Mouse (Mus musculus) kidney, postnatal 14 days (tissue): ENCODE measurements around the gene Gm20604.

ENCODE experiments used
- DNase-seq: peaks from one replicate; pipeline ENCODE4 v3.0.0; 2022; ENCODE audit warnings: mixed read lengths

Gene Gm20604

GRCm38 (mm10) chr12:102705216-102705871 lies 53.1 kb downstream of the Gm20604 start:
- DNase-seq: peak; percentile 91

- DNase-seq: peak; percentile 79
These were observed 53.8 kb downstream of the Gm20604 start, which contains the start of gene Itpk1 for GRCm38 (mm10) chr12:102704457-102705198. Itpk1 (minus strand) TSS chr12:102704930.

- no peak for DNase-seq
These were observed 54.5 kb downstream of the Gm20604 start for GRCm38 (mm10) chr12:102703921-102704408.

GRCm38 (mm10) chr12:102703441-102703840 lies 55.0 kb downstream of the Gm20604 start:
- DNase-seq: no peak

- DNase-seq: peak; percentile 41
These were observed 55.4 kb downstream of the Gm20604 start for GRCm38 (mm10) chr12:102703111-102703412.

GRCm38 (mm10) chr12:102702356-102703110 lies 55.9 kb downstream of the Gm20604 start:
- DNase-seq: peak; percentile 86

GRCm38 (mm10) chr12:102701691-102702207 lies 56.7 kb downstream of the Gm20604 start:
- DNase-seq: no peak

- DNase-seq: no peak
These were observed 58.0 kb downstream of the Gm20604 start for GRCm38 (mm10) chr12:102700453-102700852.

GRCm38 (mm10) chr12:102699156-102699555 lies 59.3 kb downstream of the Gm20604 start:
- DNase-seq: no peak

- no peak for DNase-seq
These were observed 60.3 kb downstream of the Gm20604 start for GRCm38 (mm10) chr12:102698089-102698684.

- DNase-seq: no peak
These were observed 61.1 kb downstream of the Gm20604 start for GRCm38 (mm10) chr12:102697381-102697780.

GRCm38 (mm10) chr12:102696635-102697354 lies 61.7 kb downstream of the Gm20604 start:
- no peak for DNase-seq

GRCm38 (mm10) chr12:102695369-102696239 lies 62.9 kb downstream of the Gm20604 start:
- no peak for DNase-seq

GRCm38 (mm10) chr12:102691761-102692160 lies 66.7 kb downstream of the Gm20604 start:
- DNase-seq: no peak
